Mouse (Mus musculus) heart, adult 18-20 months (tissue): ENCODE data around the gene P2ry12. TPM values are rescaled to one million over a fixed set of nuclear protein-coding genes. Genes with fewer than 3 reads are reported as not detected.

ENCODE experiments used
- DNase-seq, 2 experiments: peaks; one replicate each; pipeline ENCODE4 v3.0.0; 2021 to 2022; ENCODE audit warnings: mixed read lengths in 1 of 2
- total RNA-seq, 2 experiments: library from RNA; stranded (reverse); gene quantifications; 2 replicates each; pipeline ENCODE4 v1.2.3; 2021

The P2ry12 gene
- total RNA-seq, 2 experiments from 2014 or later: 1.9 to 3.1 TPM

GRCm38 (mm10) chr3:59234878-59235277, 27.8 kb downstream of the P2ry12 start:
- no peak for DNase-seq

DNA sequence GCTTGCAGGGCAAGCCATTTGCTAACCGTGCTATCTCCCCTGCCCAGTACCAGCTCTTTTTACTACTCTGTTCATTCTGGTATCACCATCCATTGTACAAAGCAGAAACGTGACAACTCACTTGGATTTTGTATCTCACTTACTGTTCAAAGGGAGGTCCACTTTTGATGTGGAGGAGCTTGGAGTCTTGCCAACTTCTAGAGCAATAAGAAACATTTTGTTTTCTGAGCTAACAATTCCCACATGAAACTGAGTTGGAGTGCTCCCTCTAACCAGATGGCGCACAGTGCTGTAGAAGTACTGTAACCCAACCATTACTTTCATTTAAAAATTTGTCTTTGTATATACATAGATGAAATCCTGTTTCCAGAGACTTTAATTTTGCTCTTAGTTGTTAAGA, 31.8 kb downstream of the P2ry12 start:
- no peak for DNase-seq

- DNase-seq: peak; percentile 67 to 79
Measured at GRCm38 (mm10) chr3:59228730-59229551, 33.7 kb downstream of the P2ry12 start.

GRCm38 (mm10) chr3:59227696-59228095, 35.0 kb downstream of the P2ry12 start:
- DNase-seq: no peak

GRCm38 (mm10) chr3:59225411-59225810, 37.3 kb downstream of the P2ry12 start:
- no peak for DNase-seq

- no peak for DNase-seq
Measured at GRCm38 (mm10) chr3:59222303-59222702, 40.4 kb downstream of the P2ry12 start.

- DNase-seq: no peak
Measured at GRCm38 (mm10) chr3:59219326-59219725, 43.3 kb downstream of the P2ry12 start.

DNA sequence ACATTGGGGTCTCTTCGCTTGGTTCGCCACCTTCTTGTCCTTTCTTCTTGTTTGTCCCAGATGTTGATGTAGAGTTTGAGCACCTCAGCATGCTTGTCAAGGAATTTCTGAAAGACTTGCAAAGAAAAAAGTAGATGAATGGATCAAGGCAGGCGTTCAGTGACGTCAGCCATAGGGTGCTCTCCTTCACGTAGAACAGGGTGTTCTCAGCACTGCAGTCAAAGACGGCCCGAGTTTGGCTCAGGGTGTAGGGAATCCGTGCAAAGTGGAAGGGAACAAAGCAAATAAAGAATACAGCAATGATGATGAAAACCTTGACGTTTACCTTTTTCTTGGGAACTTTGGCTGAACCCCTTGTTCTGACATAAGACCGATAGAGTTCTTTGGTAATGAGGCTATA, 45.5 kb downstream of the P2ry12 start:
- DNase-seq: no peak

GRCm38 (mm10) chr3:59212404-59212803, 50.3 kb downstream of the P2ry12 start:
- DNase-seq: no peak

DNA sequence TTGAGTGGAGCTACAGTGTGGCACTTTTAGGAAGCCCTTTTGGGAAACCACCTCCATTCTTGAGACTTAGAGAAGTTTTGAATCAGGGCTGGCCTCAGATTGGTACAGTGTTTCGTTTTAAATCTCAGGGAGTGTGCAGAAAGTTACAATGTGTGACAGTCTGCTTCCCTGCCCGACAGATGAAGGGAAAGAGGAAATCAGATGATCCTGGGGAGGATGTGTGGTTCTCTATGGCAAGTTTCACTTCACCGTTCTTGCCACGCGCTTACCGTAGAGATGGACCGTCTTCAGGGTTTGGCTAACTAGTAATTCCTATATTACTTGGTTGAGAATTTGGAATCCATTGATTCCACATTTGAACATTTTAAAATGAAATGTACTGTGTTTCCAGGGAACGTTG, 50.9 kb downstream of the P2ry12 start:
- DNase-seq: peak in 1 of 2 experiments; percentile 55

- DNase-seq: no peak
Measured at GRCm38 (mm10) chr3:59210727-59211126, 51.9 kb downstream of the P2ry12 start, which contains the start of gene P2ry13. Gene P2ry13 (minus strand): TSS chr3:59210882.

DNA sequence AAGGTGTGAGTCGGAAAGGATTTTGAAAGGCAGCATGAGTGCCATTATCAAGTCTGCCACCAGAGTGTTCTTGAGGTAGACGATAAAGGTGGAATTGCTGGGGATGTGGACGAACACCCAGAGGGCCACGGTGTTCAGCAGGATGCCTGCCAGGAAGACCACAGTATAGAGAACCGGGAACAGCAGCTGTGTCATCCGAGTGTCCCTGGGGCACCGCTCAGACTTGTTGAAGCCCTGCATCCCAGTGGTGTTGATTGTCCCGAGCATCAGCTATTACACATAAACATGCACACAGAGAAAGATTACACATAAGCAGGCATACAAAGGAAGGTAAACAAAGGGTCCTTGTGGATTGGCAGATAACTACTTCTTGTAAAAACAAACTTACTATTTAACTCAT, 52.6 kb downstream of the P2ry12 start:
- DNase-seq: no peak

- peak; percentile 49 to 83 for DNase-seq
Measured at GRCm38 (mm10) chr3:59208650-59209548, 53.8 kb downstream of the P2ry12 start.

- DNase-seq: no peak
Measured at GRCm38 (mm10) chr3:59205941-59206340, 56.7 kb downstream of the P2ry12 start.

DNA sequence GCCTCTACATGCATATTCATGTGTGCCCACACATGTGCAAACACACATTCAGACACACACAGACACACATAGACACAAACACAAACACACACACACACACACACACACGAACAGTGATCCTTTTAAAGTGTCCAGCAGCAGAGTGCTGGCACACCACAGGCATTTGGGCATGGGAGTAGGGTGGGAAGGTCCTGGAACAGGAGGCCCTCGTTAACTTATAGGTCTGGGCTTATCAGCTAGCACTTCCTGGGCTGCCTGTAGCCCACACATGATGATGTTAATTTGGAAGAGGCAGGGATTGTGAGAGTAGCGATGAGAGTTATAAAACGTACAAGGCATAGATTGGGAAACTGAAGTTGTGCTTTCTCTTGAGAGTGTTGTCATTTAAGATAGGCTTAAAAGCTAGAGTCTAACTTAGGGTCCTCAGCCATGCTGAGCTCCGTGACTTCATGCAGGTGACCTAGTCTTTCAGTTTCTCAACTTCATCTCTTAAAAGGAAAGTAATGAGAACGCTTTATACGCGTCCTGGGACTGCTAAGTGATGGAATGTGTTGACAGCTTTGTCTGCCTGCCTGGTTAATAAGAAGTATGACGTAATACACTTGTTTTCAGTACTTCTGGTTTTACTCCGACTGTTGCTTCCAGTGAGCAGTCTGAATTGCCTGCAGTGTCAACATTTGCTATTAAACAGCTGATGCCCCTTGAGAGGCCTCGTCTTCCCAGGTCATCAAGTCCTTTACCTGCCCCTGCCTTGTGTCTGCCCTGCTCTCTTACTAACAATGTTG, 57.8 kb downstream of the P2ry12 start:
- DNase-seq: no peak

GRCm38 (mm10) chr3:59203802-59204520, 58.7 kb downstream of the P2ry12 start:
- DNase-seq: no peak

- no peak for DNase-seq
Measured at GRCm38 (mm10) chr3:59197329-59197948, 65.2 kb downstream of the P2ry12 start.

GRCm38 (mm10) chr3:59194938-59195337, 67.7 kb downstream of the P2ry12 start, which contains the start of gene Gpr87:
Gene Gpr87 (minus strand): TSS chr3:59195104.
- DNase-seq: no peak

GRCm38 (mm10) chr3:59194099-59194498, 68.6 kb downstream of the P2ry12 start:
- DNase-seq: no peak

- DNase-seq: no peak
Measured at GRCm38 (mm10) chr3:59191674-59192073, 71.0 kb downstream of the P2ry12 start.

DNA sequence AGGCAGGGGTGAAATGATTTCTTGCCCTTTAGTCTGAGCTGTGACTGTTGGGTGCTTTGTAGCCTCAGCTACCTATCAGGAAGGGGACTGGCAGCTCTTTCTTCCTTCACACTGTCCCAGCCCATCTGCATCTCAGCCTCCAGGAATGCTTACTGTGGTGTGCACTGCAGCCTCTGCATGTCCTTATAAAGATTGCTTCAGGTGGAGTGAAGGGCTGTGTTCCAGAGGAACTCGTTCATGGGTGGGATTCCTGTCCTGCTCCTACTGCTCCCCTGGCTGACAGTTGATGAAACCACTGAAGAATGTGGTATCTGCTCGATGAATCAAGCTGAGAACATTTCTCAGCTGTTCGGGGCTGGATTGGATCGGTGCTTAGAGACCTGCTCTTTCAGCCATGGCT, 75.3 kb downstream of the P2ry12 start:
- DNase-seq: no peak
